Mouse (Mus musculus) stomach, postnatal 0 days (tissue): ENCODE data around the gene Gm42674.

ENCODE experiments used
- CTCF ChIP-seq: IDR thresholded peaks from 2 replicates; pipeline ENCODE4 v1.5.1; 2016; ENCODE audit warnings: antibody characterized with exemption, low read depth, mild to moderate bottlenecking, moderate library complexity
- EP300 ChIP-seq: optimal IDR thresholded peaks from 2 replicates; pipeline ENCODE3; 2016; ENCODE audit warnings: antibody characterized with exemption

DNA sequence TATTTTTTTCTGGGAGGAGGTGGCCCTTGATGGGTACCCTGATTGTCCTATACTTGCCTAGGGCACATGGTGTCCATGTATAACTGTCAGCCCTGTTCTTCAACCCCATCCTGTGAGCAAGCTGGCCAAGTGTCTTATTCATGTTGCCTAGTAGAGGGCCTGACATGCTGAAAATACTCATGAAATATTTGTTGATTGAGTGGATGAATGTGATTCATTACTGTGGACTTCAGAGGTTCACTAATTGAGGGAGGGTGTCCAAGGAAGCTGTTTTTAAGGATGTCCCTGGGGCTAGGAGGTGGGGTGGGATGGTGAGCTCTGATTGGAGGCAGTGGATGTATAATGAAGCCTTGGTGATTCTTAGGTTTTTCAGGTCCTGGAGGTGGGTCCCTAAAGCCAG lies 52.0 kb downstream of the Gm42674 start, which contains the start of gene S100a7a:
- no peak for TF ChIP-seq CTCF
- TF ChIP-seq EP300, result no peak
